Mouse (Mus musculus): ENCODE measurements around the gene Crtc3. TPM values are rescaled to one million over a fixed set of nuclear protein-coding genes. Genes with fewer than 3 reads are reported as not detected.

The Crtc3 gene
- total RNA-seq, 2 experiments from 2014 or later: 21.0 to 24.4 TPM

GRCm38 (mm10) chr7:80598436-80598985, 90.2 kb downstream of the Crtc3 start:
- H3K27ac ChIP-seq: no peak overlapping the region
- TF ChIP-seq CTCF (conservative IDR thresholded peaks at IDR 0.05): no peak
- no peak overlapping the region for H3K4me3 ChIP-seq
- DNase-seq (ENCODE audit: low spot score in 2 of 2): no peak

- no peak for TF ChIP-seq CTCF (conservative IDR thresholded peaks at IDR 0.05)
- DNase-seq (ENCODE audit: low spot score in 2 of 2): no peak
- Histone ChIP-seq H3K4me3 (no peak overlapping the region), H3K27ac (no peak overlapping the region)
Measured at GRCm38 (mm10) chr7:80597900-80598299, 90.8 kb downstream of the Crtc3 start.

- no peak for TF ChIP-seq CTCF (conservative IDR thresholded peaks at IDR 0.05)
- no peak for DNase-seq (ENCODE audit: low spot score in 2 of 2)
- Histone ChIP-seq H3K4me3 (no peak overlapping the region), H3K27ac (peak overlapping the region; percentile 36)
Measured at GRCm38 (mm10) chr7:80589054-80589746, 99.5 kb downstream of the Crtc3 start.

DNA sequence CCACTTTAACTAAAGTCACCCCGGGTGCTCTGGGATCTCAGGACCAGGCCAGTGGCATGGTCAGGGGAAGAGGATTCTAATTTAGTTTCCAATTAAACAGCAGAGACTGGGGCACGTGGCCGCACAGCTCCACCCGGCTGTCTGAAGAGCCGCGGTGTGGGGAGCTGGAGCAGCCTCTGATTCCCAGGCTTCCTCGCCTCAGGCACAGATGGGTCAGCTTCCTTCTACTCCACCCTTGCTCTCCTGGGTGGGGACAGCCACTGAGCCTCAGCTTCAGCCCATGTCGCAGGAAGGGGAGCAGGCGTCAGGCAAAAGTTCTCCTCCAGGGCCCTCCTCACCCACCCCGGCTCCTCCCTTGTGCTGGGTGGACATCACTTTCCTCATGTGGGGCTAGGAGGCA, 101.0 kb downstream of the Crtc3 start:
- no peak overlapping the region for H3K4me3 ChIP-seq
- TF ChIP-seq CTCF (conservative IDR thresholded peaks at IDR 0.05): no peak
- DNase-seq (ENCODE audit: low spot score in 2 of 2): no peak
- no peak overlapping the region for H3K27ac ChIP-seq

- DNase-seq (ENCODE audit: low spot score in 2 of 2): no peak
- no peak for TF ChIP-seq CTCF (conservative IDR thresholded peaks at IDR 0.05)
- no peak overlapping the region for H3K4me3 ChIP-seq
- H3K27ac ChIP-seq: 0 out of 2 replicates have a peak overlapping the region, but pooled peaks have one; percentile 7
Measured at GRCm38 (mm10) chr7:80586681-80587660, 101.7 kb downstream of the Crtc3 start.

- no peak overlapping the region for H3K27ac ChIP-seq
- TF ChIP-seq CTCF (conservative IDR thresholded peaks at IDR 0.05): no peak
- no peak for DNase-seq (ENCODE audit: low spot score in 2 of 2)
- no peak overlapping the region for H3K4me3 ChIP-seq
Measured at GRCm38 (mm10) chr7:80586161-80586560, 102.5 kb downstream of the Crtc3 start.

DNA sequence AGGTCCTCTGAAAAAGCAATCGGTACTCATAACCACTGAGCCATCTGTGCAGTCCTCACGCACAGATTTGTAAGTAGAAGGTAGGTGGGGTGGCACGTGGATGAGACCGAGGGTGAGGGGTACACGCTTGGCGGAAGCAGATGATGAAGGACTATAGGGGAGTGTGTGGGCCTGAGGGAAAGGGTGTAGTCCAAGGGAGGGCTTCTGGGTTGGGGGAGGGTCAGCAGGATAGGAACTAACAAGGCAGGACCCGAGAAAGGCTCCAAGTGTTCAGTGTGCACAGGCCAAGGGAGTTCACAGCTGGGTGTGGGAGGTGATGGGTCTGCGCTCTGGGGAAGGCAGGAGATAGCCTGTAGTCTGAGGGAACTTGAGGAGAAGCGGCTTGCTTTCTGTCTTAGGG, 103.3 kb downstream of the Crtc3 start:
- DNase-seq (ENCODE audit: low spot score in 2 of 2): no peak
- Histone ChIP-seq H3K27ac (no peak overlapping the region), H3K4me3 (no peak overlapping the region)
- no peak for TF ChIP-seq CTCF (conservative IDR thresholded peaks at IDR 0.05)

DNA sequence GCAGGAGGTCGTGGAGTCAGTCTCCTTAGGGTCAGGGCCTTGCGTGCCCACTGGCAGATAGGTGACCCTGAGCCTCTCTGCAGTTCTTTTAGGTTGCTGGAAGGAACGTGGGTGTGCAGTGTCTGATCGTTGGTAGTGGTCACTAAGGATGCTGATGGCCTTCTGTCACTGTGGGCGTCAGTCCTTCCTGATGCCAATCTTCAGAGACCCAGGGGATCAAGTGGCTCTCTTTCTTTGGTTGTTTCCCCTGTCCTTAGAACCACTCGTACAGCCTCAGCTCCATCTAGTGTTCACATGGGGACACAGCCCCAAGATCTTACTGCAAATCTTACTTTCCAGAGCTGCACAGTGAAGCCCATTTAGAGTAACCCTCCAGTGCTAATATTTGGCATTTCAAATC, 104.7 kb downstream of the Crtc3 start:
- no peak overlapping the region for H3K27ac ChIP-seq
- no peak overlapping the region for H3K4me3 ChIP-seq
- DNase-seq (ENCODE audit: low spot score in 2 of 2): peak; percentile 47 to 56
- peak; percentile 93 for TF ChIP-seq CTCF (conservative IDR thresholded peaks at IDR 0.05)

DNA sequence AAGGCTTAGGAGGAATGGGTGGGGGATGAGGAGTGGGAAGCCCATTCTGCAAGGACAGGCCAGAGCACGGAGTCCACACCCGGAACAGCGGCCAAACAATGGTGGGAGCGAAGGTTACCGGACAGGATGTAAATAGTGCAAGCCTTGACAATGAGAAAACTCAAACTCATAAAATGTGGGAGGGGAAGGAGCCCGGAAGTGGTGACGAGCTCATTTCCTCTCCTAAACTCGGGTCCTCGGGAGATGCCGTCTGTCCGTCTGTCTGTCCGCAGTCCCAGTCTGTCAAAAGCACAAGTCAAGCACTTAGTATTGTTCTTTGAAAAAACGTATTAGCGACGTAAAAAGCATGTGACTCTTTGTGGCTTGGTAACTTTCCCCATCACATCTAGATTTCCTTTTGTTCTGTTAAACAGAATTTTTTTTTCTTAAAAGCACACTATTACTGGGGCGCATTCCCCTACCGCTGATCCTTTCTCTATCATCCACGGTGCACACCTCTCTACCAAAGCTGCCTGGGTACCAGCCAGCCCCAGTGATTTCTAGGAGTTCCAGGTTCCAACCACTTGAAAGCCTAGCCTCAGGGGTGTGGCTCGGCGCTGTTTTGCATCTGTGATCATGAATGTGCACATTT, 105.7 kb downstream of the Crtc3 start:
- no peak for DNase-seq (ENCODE audit: low spot score in 2 of 2)
- no peak overlapping the region; the same call in 1 of the 2 replicates for H3K4me3 ChIP-seq
- H3K27ac ChIP-seq: no peak overlapping the region
- TF ChIP-seq CTCF (conservative IDR thresholded peaks at IDR 0.05): no peak

DNA sequence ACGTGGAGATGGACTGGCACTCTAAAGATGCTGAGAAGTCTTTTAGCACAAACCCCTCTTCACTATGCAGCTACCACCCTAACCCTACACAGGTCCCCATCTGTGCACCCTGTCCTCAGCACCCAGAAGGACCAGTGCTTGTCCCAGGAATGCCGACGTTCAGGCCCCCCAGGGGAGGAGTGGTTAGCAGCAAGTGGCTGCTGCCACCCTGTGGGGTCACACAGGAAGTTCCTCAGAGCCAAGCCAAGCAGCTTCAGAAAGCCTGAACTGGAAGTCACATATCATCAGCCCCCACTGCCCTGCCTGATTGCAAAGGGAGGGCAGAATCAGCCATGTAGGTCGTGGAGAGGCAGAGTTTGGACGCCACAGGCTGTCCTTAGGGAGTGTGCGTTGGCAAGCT, 108.3 kb downstream of the Crtc3 start:
- peak; percentile 90 for TF ChIP-seq CTCF (conservative IDR thresholded peaks at IDR 0.05)
- no peak for DNase-seq (ENCODE audit: low spot score in 2 of 2)
- Histone ChIP-seq H3K27ac (no peak overlapping the region), H3K4me3 (no peak overlapping the region)

- DNase-seq (ENCODE audit: low spot score in 2 of 2): no peak
- H3K4me3 ChIP-seq: no peak overlapping the region
- no peak for TF ChIP-seq CTCF (conservative IDR thresholded peaks at IDR 0.05)
- H3K27ac ChIP-seq: no peak overlapping the region
Measured at GRCm38 (mm10) chr7:80577417-80577980, 111.2 kb downstream of the Crtc3 start.

GRCm38 (mm10) chr7:80576626-80577025, 112.1 kb downstream of the Crtc3 start:
- DNase-seq (ENCODE audit: low spot score in 2 of 2): no peak
- TF ChIP-seq CTCF (conservative IDR thresholded peaks at IDR 0.05): no peak
- H3K4me3 ChIP-seq: no peak overlapping the region
- no peak overlapping the region for H3K27ac ChIP-seq
